Mouse (Mus musculus) bone marrow macrophage, adult 2 months (primary cell): ENCODE results near the gene Hnf1a.

Source experiments
- CTCF ChIP-seq: IDR thresholded peaks from 2 replicates; pipeline ENCODE4 v1.5.1; 2012; ENCODE audit warnings: low read depth, mild to moderate bottlenecking, low read length, moderate library complexity
- POLR2A ChIP-seq: IDR thresholded peaks from 2 replicates; pipeline ENCODE4 v1.6.1; 2012; ENCODE audit warnings: mild to moderate bottlenecking, low read depth, low read length, borderline replicate concordance

DNA sequence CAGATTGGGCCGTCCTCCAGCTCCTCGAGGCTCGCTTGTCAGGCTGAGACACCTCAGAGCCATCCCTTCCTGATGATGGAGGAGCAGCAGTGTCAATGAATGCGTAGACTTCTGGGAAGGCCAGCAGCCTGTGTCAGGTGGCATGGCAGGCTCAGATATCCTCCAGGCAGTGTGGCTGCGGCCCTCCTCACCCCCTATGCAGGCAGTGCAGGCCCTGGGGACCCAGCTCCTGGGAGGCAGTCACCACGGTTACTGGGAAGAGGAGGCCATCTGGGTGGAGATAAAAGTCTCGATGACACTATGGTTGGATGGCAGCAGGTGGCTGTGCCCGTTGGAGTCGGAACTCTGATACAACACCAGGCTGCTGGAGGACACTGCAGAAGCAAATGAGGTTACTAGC is 21.1 kb downstream of the Hnf1a start:
- TF ChIP-seq CTCF (no peak), POLR2A (no peak)
